Mouse (Mus musculus) heart, adult 2 months (tissue): ENCODE results near the gene Atg2b. TPM values are rescaled to one million over a fixed set of nuclear protein-coding genes. Genes with fewer than 3 reads are reported as not detected.

Source experiments
- DNase-seq, 2 experiments: peaks; one replicate each; pipeline ENCODE4 v3.0.0; 2021
- H3K27ac ChIP-seq: fragments of 200-600 bp; 2 replicates; pipeline ENCODE4 v1.8.1; 2022
- H3K27me3 ChIP-seq: fragments of 200-500 bp; 2 replicates; pipeline ENCODE4 v1.6.1; 2012; ENCODE audit warnings: mild to moderate bottlenecking, low read length, inconsistent platforms, mixed read lengths; ENCODE audit not compliant: control insufficient read depth, insufficient read depth
- H3K36me3 ChIP-seq: fragments of 200-500 bp; 2 replicates; pipeline ENCODE4 v1.6.1; 2012; ENCODE audit warnings: low read length, inconsistent platforms; ENCODE audit not compliant: control insufficient read depth, insufficient read depth
- H3K4me1 ChIP-seq: fragments of 200-500 bp; 2 replicates; pipeline ENCODE4 v1.6.1; 2011; ENCODE audit warnings: low read length; ENCODE audit not compliant: control insufficient read depth, insufficient read depth
- H3K4me3 ChIP-seq: fragments of 200-600 bp; 2 replicates; pipeline ENCODE4 v1.8.1; 2022
- H3K79me2 ChIP-seq: fragments of 200-500 bp; replicated peaks from 2 replicates; pipeline ENCODE4 v1.6.1; 2012; ENCODE audit warnings: mild to moderate bottlenecking, inconsistent platforms, low read length, moderate library complexity, mixed read lengths; ENCODE audit not compliant: control insufficient read depth, insufficient read depth
- H3K9ac ChIP-seq: fragments of 200-500 bp; 2 replicates; pipeline ENCODE4 v1.6.1; 2012; ENCODE audit warnings: low read depth, mild to moderate bottlenecking, control low read depth, inconsistent platforms, low read length, mixed read lengths
- CTCF ChIP-seq: fragments of 200-600 bp; IDR thresholded peaks from 2 replicates; pipeline ENCODE4 v1.8.1; 2022; ENCODE audit warnings: antibody characterized with exemption, mild to moderate bottlenecking, moderate library complexity
- EP300 ChIP-seq: fragments of 200-500 bp; IDR thresholded peaks from 2 replicates; pipeline ENCODE4 v1.6.1; 2011; ENCODE audit warnings: low read depth, low read length, control low read depth; ENCODE audit not compliant: insufficient read depth
- POLR2A ChIP-seq: fragments of 200-500 bp; IDR thresholded peaks from 2 replicates; pipeline ENCODE4 v1.6.1; 2011; ENCODE audit warnings: mild to moderate bottlenecking, low read depth, low read length, control low read depth; ENCODE audit not compliant: insufficient read depth
- WGBS: fragments of 180-500 bp; shearing (Covaris S2); methylation state at CpG from one replicate; pipeline ENCODE4 v1.1.7; 2018; 5-methylcytosine and 5-hydroxymethylcytosine counted together
- intact Hi-C: fragments of 180-260 bp; cut with DNase I; formaldehyde crosslinking; loops from one replicate; pipeline ENCODE4 v1.15.1; 2025
- polyA plus RNA-seq: library from polyadenylated mRNA; depleted of rRNA; stranded (reverse); fragments of >200 nt; gene quantifications from 2 replicates; pipeline ENCODE4 v1.2.3, GENCODE M21; 2012
- total RNA-seq, 2 experiments: library from RNA; stranded (reverse); gene quantifications; 2 replicates each; pipeline ENCODE4 v1.2.3; 2021

Atg2b gene
- total and polyA plus RNA-seq, 3 experiments, result 9.2 to 19.0 (median 18.3) TPM

DNA sequence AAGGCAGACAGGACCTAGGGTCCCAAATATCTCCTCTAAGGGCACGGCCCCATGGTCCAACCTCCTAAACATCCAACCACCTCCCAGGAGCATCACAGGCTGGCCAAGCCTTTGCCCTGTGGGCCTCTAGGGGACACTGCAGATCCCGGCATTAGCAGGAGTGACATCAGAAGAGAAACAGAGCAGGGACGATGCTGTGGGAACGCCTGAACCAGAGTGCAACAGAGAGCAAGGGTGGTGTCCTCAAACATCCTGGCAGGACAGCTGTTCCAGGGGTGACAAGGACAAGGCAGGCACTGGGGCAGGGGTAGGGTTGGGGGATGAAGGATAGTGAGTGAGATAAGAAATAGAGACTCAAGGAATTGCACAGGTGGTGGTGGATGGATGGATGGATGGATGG, 78.1 kb downstream of the Atg2b start:
- intact Hi-C loops, result no loop called here
- no peak for DNase-seq
- no peaks in the 10 kb centered on the region for H3K36me3 ChIP-seq
- TF ChIP-seq POLR2A (no peak), CTCF (no peak), EP300 (no peak)
- no peaks in the 10 kb centered on the region for H3K27me3 ChIP-seq
- no peaks in the 10 kb centered on the region for H3K79me2 ChIP-seq
- H3K9ac ChIP-seq, result no peak overlapping the region
- no peaks in the 10 kb centered on the region for H3K4me1 ChIP-seq
- no peak overlapping the region for H3K27ac ChIP-seq
- WGBS, result 58% methylated on average over 4 of the region's 4 CpGs
- no peak overlapping the region for H3K4me3 ChIP-seq

GRCm38 (mm10) chr12:105605212-105605611, 79.8 kb downstream of the Atg2b start:
- H3K27ac ChIP-seq, result no peak overlapping the region
- no peaks in the 10 kb centered on the region for H3K27me3 ChIP-seq
- H3K36me3 ChIP-seq, result no peaks in the 10 kb centered on the region
- WGBS, result 66% methylated on average over 8 of the region's 8 CpGs
- no peak for DNase-seq
- intact Hi-C loops, result no loop called here
- H3K4me1 ChIP-seq, result no peaks in the 10 kb centered on the region
- no peak overlapping the region for H3K9ac ChIP-seq
- no peak for TF ChIP-seq POLR2A
- TF ChIP-seq CTCF, result no peak
- TF ChIP-seq EP300, result no peak
- no peak overlapping the region for H3K4me3 ChIP-seq
- H3K79me2 ChIP-seq, result no peaks in the 10 kb centered on the region

- no peak overlapping the region for H3K9ac ChIP-seq
- WGBS, result 86% methylated on average over 11 of the region's 11 CpGs
- H3K27ac ChIP-seq, result no peak overlapping the region
- no peak for DNase-seq
- no peaks in the 10 kb centered on the region for H3K4me1 ChIP-seq
- no peaks in the 10 kb centered on the region for H3K27me3 ChIP-seq
- H3K36me3 ChIP-seq, result no peaks in the 10 kb centered on the region
- TF ChIP-seq EP300 (no peak), POLR2A (no peak), CTCF (no peak)
- no peaks in the 10 kb centered on the region for H3K79me2 ChIP-seq
- intact Hi-C loops, result no loop called here
- no peak overlapping the region for H3K4me3 ChIP-seq
Measured at GRCm38 (mm10) chr12:105603904-105604303, 81.1 kb downstream of the Atg2b start.

DNA sequence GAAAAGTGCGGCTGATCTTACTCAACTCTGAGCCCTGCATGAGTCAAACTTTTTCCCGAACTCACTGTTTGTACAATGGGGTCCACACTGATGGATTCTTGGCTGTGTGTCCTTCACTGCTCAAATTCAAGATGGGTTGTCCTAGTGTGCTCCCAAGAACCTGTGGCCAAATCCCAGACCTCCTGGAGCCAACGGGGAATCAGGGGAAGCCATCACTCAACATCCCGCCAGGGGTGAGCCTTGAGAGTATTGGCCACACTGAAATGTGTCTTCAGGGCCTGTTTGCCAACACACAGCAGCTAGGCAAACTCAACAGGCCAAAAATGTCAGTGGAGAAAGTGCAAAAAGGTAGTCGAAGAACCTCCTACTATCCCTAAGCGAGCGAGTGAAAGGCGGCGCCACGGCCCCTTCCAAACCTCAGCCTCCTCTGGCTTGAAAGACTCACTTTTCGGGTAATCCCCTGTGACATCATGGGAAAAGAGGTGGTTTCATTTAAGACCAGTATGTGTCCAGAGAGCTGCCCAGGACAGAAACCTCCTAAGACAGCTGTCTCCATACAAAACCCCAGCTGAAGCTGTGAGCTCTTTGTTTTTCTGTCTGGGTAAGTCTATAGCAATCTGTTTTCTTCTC, 82.3 kb downstream of the Atg2b start, which contains the start of gene Bdkrb1:
Gene Bdkrb1 (plus strand): TSS at position 505 of the 630 bp plus-strand sequence.
- intact Hi-C loops, result no loop called here
- Histone ChIP-seq H3K9ac (no peak within 1 kb of the TSS), H3K27ac (no peak within 1 kb of the TSS), H3K27me3 (no peaks in the 10 kb centered on the region), H3K36me3 (no peaks in the 10 kb centered on the region), H3K4me3 (no peak within 1 kb of the TSS), H3K4me1 (no peaks in the 10 kb centered on the region), H3K79me2 (no peaks in the 10 kb centered on the region)
- no peak for DNase-seq
- WGBS, result 87% methylated on average over 11 of the region's 11 CpGs
- TF ChIP-seq CTCF (no peak), POLR2A (no peak), EP300 (no peak)

GRCm38 (mm10) chr12:105601586-105601985, 83.4 kb downstream of the Atg2b start:
- H3K4me3 ChIP-seq, result no peak overlapping the region
- H3K9ac ChIP-seq, result no peak overlapping the region
- intact Hi-C loops, result no loop called here
- no peak overlapping the region for H3K27ac ChIP-seq
- DNase-seq, result no peak
- no peaks in the 10 kb centered on the region for H3K27me3 ChIP-seq
- no peaks in the 10 kb centered on the region for H3K79me2 ChIP-seq
- TF ChIP-seq CTCF, result no peak
- no peak for TF ChIP-seq POLR2A
- TF ChIP-seq EP300, result no peak
- no peaks in the 10 kb centered on the region for H3K36me3 ChIP-seq
- WGBS, result 30% methylated on average over 6 of the region's 6 CpGs
- H3K4me1 ChIP-seq, result no peaks in the 10 kb centered on the region

GRCm38 (mm10) chr12:105599098-105599497, 85.9 kb downstream of the Atg2b start:
- 74% methylated on average over 5 of the region's 5 CpGs for WGBS
- Histone ChIP-seq H3K27me3 (no peaks in the 10 kb centered on the region), H3K79me2 (no peaks in the 10 kb centered on the region), H3K27ac (no peak overlapping the region), H3K4me1 (no peaks in the 10 kb centered on the region), H3K36me3 (no peaks in the 10 kb centered on the region), H3K9ac (no peak overlapping the region), H3K4me3 (no peak overlapping the region)
- intact Hi-C loops, result no loop called here
- TF ChIP-seq POLR2A, result no peak
- no peak for TF ChIP-seq CTCF
- no peak for DNase-seq
